Mouse (Mus musculus) liver, embryonic 14.5 days (tissue): ENCODE measurements around the gene Primpol. TPM values are rescaled to one million over a fixed set of nuclear protein-coding genes. Genes with fewer than 3 reads are reported as not detected.

Experiments used
- ATAC-seq: fragments of 200-750 bp; cut with Nextera tagmentation; 2 replicates; pipeline ENCODE4 v1.8.0; 2017; ENCODE audit warnings: moderate number of reproducible peaks, mild to moderate bottlenecking, moderate library complexity; ENCODE audit not compliant: insufficient read depth
- DNase-seq, 3 experiments: peaks; one replicate each; pipeline ENCODE4 v3.0.0-alpha.2; 2012 to 2013; ENCODE audit warnings: low read depth in 3 of 3, low spot score in 3 of 3
- H3K27ac ChIP-seq: fragments of 300-500 bp; sonication (generic); 2 replicates; pipeline ENCODE4 v1.5.1; 2014; ENCODE audit warnings: moderate library complexity, mild to moderate bottlenecking, control low read depth, inconsistent platforms
- H3K27me3 ChIP-seq: fragments of 300-500 bp; sonication (generic); 2 replicates; pipeline ENCODE4 v1.6.1; 2014; ENCODE audit warnings: mild to moderate bottlenecking, low read length, moderate library complexity; ENCODE audit not compliant: control insufficient read depth, insufficient read depth
- H3K36me3 ChIP-seq: fragments of 300-500 bp; sonication (generic); replicated peaks from 2 replicates; pipeline ENCODE4 v1.6.1; 2014; ENCODE audit warnings: low read depth; ENCODE audit not compliant: control insufficient read depth, insufficient read depth
- H3K4me1 ChIP-seq, 2 experiments: fragments of 200-500 bp in 1 of 2; fragments of 300-500 bp in 1 of 2; sonication (generic) in 1 of 2; replicated peaks; 2 replicates each; pipeline ENCODE4 v1.6.1; 2012 to 2014; ENCODE audit warnings: antibody characterized with exemption in 1 of 2, inconsistent platforms in 1 of 2, low read length in 1 of 2; ENCODE audit not compliant: control insufficient read depth in 2 of 2, insufficient read depth in 2 of 2
- H3K4me2 ChIP-seq: fragments of 300-500 bp; sonication (generic); 2 replicates; pipeline ENCODE4 v1.6.1; 2014; ENCODE audit warnings: low read depth, mild to moderate bottlenecking, control low read depth, moderate library complexity
- H3K4me3 ChIP-seq, 2 experiments: fragments of 200-500 bp in 1 of 2; fragments of 300-500 bp in 1 of 2; sonication (generic) in 1 of 2; 2 replicates each; pipeline ENCODE4 v1.5.1; 2012 to 2014; ENCODE audit warnings: low read depth in 2 of 2, low read length in 2 of 2, mild to moderate bottlenecking in 2 of 2, control low read depth in 1 of 2, inconsistent platforms in 1 of 2, moderate library complexity in 1 of 2; ENCODE audit not compliant: insufficient read depth in 1 of 2
- H3K9ac ChIP-seq: fragments of 300-500 bp; sonication (generic); replicated peaks from 2 replicates; pipeline ENCODE4 v1.6.1; 2014; ENCODE audit warnings: mild to moderate bottlenecking, control low read depth, moderate library complexity
- H3K9me3 ChIP-seq: fragments of 300-500 bp; sonication (generic); 2 replicates; pipeline ENCODE4 v1.6.1; 2016; ENCODE audit warnings: low read length, mixed read lengths; ENCODE audit not compliant: control insufficient read depth
- CTCF ChIP-seq: IDR thresholded peaks from 2 replicates; pipeline ENCODE4 v1.5.1; 2016; ENCODE audit warnings: antibody characterized with exemption, low read depth, control low read depth
- EP300 ChIP-seq: IDR thresholded peaks from 2 replicates; pipeline ENCODE4 v1.6.1; 2016; ENCODE audit warnings: antibody characterized with exemption, low read depth
- WGBS: fragments of 180-500 bp; shearing (Covaris S2); extraction: QIAGEN DNeasy Blood & Tissue Kit; methylation state at CpG from one replicate; pipeline ENCODE4 v1.1.7; 2014; ENCODE audit not compliant: insufficient replicate concordance; 5-methylcytosine and 5-hydroxymethylcytosine counted together
- polyA plus RNA-seq, 2 experiments: library from polyadenylated mRNA; depleted of rRNA in 1 of 2; stranded (reverse) in 1 of 2; unstranded in 1 of 2; fragments of >200 nt; fragmentation: Nextera tagmentation in 1 of 2; extraction: Ambion mirVana in 1 of 2; gene quantifications; 2 replicates each; pipeline versions ENCODE4 v1.2.1 to v1.2.3; 2012 to 2014

Gene Primpol
- polyA plus RNA-seq, 2 experiments: 4.0 to 9.0 TPM

GRCm38 (mm10) chr8:46578794-46579193 lies 38.2 kb downstream of the Primpol start:
- Histone ChIP-seq H3K36me3 (peaks cover 63% of the 10 kb centered on the region), H3K9me3 (no peaks in the 10 kb centered on the region)
- 84% methylated on average over 9 of the region's 9 CpGs for WGBS

GRCm38 (mm10) chr8:46573964-46574363 lies 43.0 kb downstream of the Primpol start:
- WGBS: 87% methylated on average over 2 of the region's 2 CpGs
- DNase-seq (no peak), ATAC-seq (no peak)
- Histone ChIP-seq H3K27me3 (no peaks in the 10 kb centered on the region), H3K4me3 (no peak overlapping the region), H3K27ac (no peak overlapping the region), H3K9ac (no peak overlapping the region), H3K9me3 (no peaks in the 10 kb centered on the region), H3K36me3 (peaks cover 61% of the 10 kb centered on the region), H3K4me1 (peaks cover 0 to 2% of the 10 kb centered on the region in 2 experiments; a peak in 2 of 4 replicates), H3K4me2 (no peak overlapping the region)
- TF ChIP-seq EP300 (no peak), CTCF (no peak)

More at GRCm38 (mm10) chr8:46578794-46579193, 38.2 kb downstream of the Primpol start:
- Histone ChIP-seq H3K4me3 (no peak overlapping the region), H3K9ac (no peak overlapping the region), H3K27ac (no peak overlapping the region), H3K27me3 (no peaks in the 10 kb centered on the region), H3K4me2 (no peak overlapping the region), H3K4me1 (peaks cover 0 to 2% of the 10 kb centered on the region in 2 experiments; a peak in 2 of 4 replicates)
- ATAC-seq (no peak), DNase-seq (no peak)
- TF ChIP-seq CTCF: no peak
- TF ChIP-seq EP300: no peak

- Histone ChIP-seq H3K9ac (no peak overlapping the region), H3K4me3 (no peak overlapping the region), H3K4me2 (no peak overlapping the region), H3K27me3 (no peaks in the 10 kb centered on the region), H3K4me1 (peaks cover 0 to 2% of the 10 kb centered on the region in 2 experiments; a peak in 2 of 4 replicates), H3K27ac (no peak overlapping the region), H3K36me3 (peaks cover 56% of the 10 kb centered on the region), H3K9me3 (no peaks in the 10 kb centered on the region)
- 85% methylated on average over 2 of the region's 2 CpGs for WGBS
- TF ChIP-seq EP300 (no peak), CTCF (no peak)
- ATAC-seq (no peak), DNase-seq (no peak)
These were observed 43.6 kb downstream of the Primpol start for GRCm38 (mm10) chr8:46573446-46573845.

GRCm38 (mm10) chr8:46570673-46571072 lies 46.3 kb downstream of the Primpol start:
- no peak for TF ChIP-seq EP300
- no peak for TF ChIP-seq CTCF

GRCm38 (mm10) chr8:46569659-46570441 lies 47.2 kb downstream of the Primpol start:
- Histone ChIP-seq H3K27me3 (no peaks in the 10 kb centered on the region), H3K9ac (no peak overlapping the region), H3K9me3 (no peaks in the 10 kb centered on the region), H3K4me3 (no peak overlapping the region), H3K27ac (no peak overlapping the region), H3K4me2 (no peak overlapping the region), H3K36me3 (peaks cover 35% of the 10 kb centered on the region), H3K4me1 (no peaks in the 10 kb centered on the region)
- ATAC-seq: no peak
- TF ChIP-seq CTCF: no peak
- TF ChIP-seq EP300: no peak
- 86% methylated on average over 19 of the region's 19 CpGs for WGBS
- DNase-seq: no peak

More at GRCm38 (mm10) chr8:46570673-46571072, 46.3 kb downstream of the Primpol start:
- WGBS: 94% methylated on average over 10 of the region's 14 CpGs
- H3K9ac ChIP-seq: no peak overlapping the region
- peaks cover 35% of the 10 kb centered on the region for H3K36me3 ChIP-seq
- DNase-seq: no peak
- H3K4me2 ChIP-seq: no peak overlapping the region
- H3K4me3 ChIP-seq: no peak overlapping the region
- ATAC-seq: no peak
- H3K27ac ChIP-seq: no peak overlapping the region
- no peaks in the 10 kb centered on the region for H3K27me3 ChIP-seq
- no peaks in the 10 kb centered on the region for H3K4me1 ChIP-seq
- H3K9me3 ChIP-seq: no peaks in the 10 kb centered on the region
